Mouse (Mus musculus): ENCODE results near the gene Rnf213.

Rnf213 gene

DNA sequence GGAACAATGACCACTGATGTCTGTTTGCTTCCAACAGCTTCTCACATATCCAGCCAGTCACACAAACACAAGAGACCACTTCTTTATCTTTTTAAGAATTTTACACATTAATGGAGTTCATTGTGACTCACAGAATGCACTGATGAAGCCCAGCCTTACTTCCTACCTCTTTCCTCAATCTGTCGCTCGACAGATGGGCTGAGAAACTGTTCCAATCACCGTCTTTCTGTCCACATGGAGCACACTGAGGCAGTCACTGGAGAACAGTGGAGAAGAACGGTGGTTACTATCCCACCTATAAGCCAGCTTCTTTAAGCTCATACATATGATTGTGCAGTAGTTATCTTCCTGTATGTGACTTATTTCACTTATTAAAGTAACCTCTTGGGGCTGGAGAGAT is 85.0 kb downstream of the Rnf213 start:
- no peak for TF ChIP-seq GATA4 (IDR thresholded peaks at IDR 0.05; ENCODE audit: insufficient replicate concordance, low read length)

DNA sequence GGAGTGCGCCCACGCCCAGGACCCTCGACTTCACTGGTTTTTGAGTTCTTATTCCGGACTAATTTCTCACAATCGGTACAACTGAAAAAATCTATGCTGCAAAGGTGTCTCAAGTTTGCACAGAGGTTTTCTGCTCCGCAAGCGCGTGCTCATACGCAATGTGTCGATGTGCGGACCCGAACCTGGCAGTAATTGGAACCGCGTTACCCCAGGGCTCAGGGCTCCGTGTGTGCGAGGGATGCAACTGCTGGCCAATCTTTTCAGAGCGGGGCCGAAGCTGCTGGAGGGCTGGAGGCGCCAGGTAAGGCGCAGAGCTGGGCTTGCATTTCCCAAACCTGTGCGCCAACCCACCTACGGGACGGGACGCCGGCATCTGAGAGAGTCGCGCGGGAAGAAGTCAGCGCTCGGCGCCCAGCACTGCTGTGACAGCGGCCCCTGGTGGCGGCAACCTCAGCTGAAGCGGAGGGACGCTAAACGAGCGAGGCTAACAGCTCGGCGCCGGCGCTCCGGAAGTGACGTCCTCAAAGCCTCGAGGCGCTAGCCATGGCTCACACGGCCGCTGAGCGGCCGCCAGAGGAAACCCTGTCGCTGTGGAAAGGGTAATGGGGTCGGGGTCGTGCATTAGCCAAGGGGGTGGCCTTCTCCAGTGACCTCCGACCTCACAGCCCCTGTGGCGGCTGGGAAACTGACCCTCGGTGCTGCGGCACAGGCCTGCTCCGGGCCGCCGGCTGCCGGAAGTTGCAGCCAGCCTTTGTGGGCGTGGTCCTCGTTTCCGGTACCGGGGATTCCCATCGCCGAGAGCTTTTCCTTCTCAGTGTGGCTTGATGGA is 98.2 kb downstream of the Rnf213 start, which contains the start of gene Endov:
Gene Endov (plus strand): TSS at position 487 of the 829 bp plus-strand sequence.
- no peak; the same call in 1 of the 2 replicates for TF ChIP-seq GATA4 (IDR thresholded peaks at IDR 0.05; ENCODE audit: insufficient replicate concordance, low read length)

DNA sequence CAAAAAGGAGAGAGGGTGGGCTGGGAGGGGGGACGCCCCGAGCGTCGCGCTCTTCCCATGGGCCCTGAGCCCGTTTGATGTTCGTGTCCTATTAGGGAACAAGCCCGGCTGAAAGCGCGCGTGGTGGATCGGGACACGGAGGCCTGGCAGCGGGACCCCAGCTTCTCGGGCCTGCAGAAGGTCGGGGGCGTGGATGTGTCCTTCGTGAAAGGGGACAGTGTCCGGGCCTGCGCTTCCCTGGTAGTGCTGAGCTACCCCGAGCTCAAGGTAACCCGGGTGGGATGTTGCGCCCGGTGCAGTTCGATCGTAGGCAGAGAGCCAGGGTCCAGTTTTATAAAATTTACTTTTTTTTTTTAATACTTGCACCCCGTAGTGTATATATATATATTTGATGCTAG is 98.8 kb downstream of the Rnf213 start:
- no peak for TF ChIP-seq GATA4 (IDR thresholded peaks at IDR 0.05; ENCODE audit: insufficient replicate concordance, low read length)

DNA sequence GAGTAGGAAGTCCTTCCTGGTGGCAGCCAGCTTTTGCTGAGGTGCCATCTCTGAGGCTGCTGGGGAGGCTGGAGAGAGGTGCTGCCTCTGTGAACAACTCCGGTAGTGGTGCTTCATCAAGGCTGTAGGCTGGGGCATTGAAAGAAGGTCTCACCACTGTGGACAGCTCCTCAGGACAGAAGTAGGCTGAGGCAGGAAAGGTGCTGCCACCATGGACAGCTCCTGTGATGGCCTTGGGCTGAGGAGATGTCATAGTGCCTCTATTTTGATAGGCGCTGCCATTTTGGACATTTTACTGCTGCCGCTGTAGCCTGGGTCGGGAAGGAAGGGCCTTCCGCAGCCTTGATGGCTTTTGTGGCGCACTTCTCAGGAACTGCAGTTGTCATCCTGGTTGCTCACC is 99.9 kb downstream of the Rnf213 start:
- TF ChIP-seq GATA4 (IDR thresholded peaks at IDR 0.05; ENCODE audit: insufficient replicate concordance, low read length), result no peak

DNA sequence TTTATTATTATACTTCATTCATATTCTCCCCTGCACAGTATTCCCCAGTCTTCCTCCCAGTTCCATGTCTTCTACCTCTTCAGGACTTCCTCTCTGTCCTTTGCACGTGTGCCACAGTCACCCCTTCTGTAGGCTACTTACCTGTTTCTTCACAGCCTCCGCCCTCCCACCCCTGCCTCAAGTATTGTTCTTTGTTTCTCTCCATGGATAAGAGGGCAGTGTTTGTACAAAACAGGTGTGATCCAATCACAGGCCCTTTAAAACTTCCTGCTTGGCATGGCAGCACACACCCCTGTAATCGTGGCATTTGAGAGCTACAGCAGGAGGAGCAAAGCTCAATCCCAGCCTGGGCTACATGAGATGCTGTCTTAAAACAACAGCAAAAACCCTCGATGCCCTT is 100.6 kb downstream of the Rnf213 start:
- no peak for TF ChIP-seq GATA4 (IDR thresholded peaks at IDR 0.05; ENCODE audit: insufficient replicate concordance, low read length)

DNA sequence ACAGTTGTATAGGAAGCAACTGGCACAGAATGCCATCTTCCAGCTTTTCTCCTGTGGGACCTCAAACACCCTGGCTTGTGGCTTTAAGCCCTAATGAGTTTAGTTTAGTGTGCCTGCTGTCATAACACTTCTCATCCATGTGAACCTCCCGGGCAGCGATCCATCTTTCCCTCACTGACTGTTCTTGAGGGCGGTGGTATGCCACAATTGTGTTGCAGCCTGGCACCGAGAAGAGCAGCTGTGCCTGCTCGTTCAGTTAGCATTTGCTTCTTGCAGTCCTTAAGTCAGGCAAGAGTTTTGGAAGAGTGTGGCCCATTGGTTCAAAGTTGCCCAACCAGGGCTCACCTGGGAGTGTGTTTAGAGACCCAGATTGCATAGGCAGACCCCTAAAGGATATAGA is 103.2 kb downstream of the Rnf213 start:
- no peak for TF ChIP-seq GATA4 (IDR thresholded peaks at IDR 0.05; ENCODE audit: insufficient replicate concordance, low read length)

DNA sequence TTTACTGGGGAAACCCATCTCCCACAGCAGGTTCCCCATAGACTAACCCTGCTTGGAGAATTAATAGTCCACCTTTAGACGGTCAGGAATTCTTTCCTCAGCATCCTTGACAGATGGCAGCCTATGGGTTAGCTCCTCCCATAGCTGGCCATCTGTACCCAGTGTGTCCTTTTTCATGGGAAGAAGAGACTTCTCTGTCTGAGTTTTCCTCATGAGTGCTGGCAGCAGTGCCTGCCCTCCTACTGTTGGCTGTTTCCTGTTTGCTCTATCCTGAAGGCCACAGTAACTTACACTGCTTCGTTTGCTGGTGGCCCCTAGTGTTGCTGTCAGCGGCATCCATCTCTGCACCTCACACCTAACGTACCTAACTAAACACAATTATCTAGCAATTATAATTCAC is 104.6 kb downstream of the Rnf213 start:
- no peak for TF ChIP-seq GATA4 (IDR thresholded peaks at IDR 0.05; ENCODE audit: insufficient replicate concordance, low read length)

DNA sequence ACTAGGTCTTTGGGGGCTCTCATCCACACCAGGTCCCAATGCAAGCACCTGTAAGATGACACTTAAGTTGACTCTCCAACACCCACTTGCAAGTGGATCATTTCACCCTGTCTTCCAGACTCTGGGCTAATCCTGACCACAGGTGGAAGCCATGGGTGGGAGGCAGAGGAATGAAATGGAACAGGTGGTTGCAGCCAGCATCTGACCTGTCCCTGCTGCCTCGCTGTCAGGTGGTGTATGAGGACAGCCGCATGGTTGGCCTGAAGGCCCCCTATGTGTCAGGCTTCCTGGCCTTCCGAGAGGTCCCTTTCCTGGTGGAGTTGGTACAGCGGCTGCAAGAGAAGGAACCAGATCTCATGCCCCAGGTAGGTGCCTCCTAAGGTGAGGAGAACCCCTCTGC is 106.4 kb downstream of the Rnf213 start:
- no peak for TF ChIP-seq GATA4 (IDR thresholded peaks at IDR 0.05; ENCODE audit: insufficient replicate concordance, low read length)

DNA sequence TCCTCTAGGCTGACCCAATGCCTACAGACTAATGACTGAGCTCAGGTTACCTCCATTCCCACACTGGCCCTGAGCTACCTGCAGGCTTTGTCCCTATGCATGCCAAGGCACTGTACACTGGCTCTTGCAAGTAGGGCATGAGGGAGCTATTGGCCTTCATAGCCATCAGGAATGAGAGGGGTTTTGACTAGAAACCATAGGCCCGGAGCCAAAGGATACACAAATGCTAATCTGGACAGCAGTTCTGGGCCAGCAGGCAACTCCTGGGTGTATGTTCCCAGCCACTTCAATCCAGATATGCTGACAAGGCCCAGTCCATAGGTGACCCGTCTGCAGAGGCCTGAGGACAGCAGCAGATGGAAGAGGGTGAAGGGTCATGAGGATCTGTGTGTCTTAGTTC is 107.1 kb downstream of the Rnf213 start:
- no peak for TF ChIP-seq GATA4 (IDR thresholded peaks at IDR 0.05; ENCODE audit: insufficient replicate concordance, low read length)

DNA sequence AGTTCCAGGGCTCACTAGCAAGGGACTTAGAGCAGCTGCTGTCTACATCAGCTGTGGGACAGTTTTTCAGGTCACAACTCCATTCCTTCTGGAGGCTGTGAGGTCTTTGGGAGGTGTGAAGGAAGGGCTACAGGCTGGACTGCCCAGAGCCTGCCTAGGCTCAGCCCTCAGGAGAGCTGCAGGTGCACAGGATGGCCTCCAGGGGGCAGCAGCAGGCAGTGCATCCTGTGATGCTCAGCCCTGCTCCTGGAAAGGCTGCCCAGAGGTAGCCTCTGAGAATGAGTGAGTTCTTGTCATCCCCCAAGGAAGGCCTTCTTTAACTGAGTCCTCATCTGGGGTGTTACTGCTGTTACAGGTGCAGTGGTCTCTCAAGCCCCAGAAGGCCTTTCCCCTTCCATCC is 110.8 kb downstream of the Rnf213 start:
- no peak for TF ChIP-seq GATA4 (IDR thresholded peaks at IDR 0.05; ENCODE audit: insufficient replicate concordance, low read length)

DNA sequence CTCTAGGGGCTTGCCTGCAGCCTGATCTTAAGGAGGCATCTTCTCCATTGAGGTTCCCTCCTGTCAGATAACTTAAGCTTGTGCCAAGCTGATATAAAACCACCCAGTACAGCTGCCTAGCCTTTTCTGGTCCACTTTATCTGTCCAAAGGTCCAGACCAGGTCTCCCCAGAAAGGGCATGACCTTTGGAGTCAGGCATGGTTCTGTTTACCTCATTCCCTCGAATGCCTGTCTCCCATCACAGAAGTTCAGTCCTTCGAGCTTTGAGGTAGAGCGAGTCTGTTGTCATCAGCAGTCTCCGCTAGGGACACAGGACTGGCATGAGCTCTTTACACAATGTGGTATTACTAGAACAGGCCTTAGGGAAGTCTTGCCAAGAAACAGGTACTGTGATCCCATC is 113.5 kb downstream of the Rnf213 start:
- no peak for TF ChIP-seq GATA4 (IDR thresholded peaks at IDR 0.05; ENCODE audit: insufficient replicate concordance, low read length)

DNA sequence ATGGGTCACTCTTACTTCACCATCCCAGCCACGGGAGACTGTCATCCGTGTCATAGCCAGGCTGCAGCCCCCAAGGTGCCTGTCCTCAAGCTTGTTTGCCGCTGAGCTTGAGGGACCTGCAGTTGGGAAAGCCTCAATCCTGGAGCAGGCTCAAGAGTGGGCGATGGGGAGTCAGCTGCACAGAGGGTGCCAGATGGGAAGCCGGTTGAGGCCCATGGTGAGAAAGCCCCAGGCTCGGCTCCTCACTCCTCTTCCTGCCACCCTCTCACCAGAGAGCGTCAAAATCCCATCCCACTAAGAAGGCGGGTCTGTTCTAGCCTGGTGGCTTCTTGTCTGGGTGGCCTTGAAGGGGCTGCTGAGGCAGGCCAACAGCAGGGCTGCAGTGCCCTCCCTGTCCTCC is 114.9 kb downstream of the Rnf213 start:
- TF ChIP-seq GATA4 (IDR thresholded peaks at IDR 0.05; ENCODE audit: insufficient replicate concordance, low read length), result no peak

DNA sequence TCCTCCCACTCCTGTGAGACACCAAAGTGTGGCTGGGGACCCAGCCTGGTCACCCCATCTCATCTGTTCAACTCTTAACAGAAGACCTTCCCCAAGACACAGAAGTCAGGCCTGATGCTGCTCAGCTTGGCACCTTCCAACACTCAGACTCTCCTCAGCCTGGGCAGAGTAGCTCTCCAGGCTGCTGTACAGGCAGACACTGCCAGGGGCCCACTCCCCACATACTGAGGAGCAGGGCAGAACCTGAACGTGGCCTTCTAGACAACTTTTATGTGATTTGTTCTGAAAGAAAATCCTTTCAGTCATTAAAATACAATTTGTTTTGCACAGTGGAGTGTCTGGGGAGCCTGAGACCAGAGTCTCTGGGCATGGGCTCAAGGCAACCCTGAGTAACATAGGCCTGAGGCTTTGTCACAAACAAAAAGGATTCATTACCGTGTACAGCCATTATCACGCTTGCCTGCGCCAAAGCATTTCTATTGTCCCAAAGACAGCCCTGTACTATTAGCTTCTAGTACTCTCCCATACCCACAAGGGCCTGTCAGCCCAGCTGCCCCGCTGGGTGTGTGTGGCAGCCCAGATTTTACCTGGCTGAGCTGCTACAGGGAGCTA is 116.4 kb downstream of the Rnf213 start:
- no peak for TF ChIP-seq GATA4 (IDR thresholded peaks at IDR 0.05; ENCODE audit: insufficient replicate concordance, low read length)

DNA sequence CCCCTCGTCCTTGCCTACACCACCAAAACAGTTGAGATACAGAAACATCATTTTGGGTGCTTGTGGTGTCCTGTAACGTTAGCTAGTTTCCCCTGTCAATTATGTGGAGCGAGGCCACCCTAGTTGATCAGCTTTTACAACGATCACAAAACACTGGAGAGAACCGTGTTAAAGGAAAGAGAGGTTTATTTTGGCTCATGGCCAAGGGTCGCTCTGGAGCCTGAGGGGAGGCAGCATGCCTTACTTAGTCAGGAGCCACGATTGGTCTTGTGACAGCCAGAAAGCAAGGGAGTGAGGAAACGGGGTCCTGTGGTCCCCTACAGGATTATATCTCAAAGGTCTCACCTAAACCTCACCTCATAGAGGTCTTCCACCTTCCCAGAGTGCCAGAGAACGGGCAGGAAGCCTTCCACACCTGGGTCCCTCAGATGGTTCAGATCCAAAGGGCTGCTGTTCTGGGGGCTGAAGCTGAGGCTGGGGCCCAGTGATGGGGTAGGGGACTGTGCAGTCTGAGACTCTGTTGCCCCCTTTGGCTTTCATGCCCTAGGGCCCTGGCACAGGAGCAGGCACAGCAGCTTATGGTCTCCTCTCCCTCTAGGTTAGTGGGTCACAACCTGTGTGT is 120.2 kb downstream of the Rnf213 start:
- TF ChIP-seq GATA4 (IDR thresholded peaks at IDR 0.05; ENCODE audit: insufficient replicate concordance, low read length), result no peak

DNA sequence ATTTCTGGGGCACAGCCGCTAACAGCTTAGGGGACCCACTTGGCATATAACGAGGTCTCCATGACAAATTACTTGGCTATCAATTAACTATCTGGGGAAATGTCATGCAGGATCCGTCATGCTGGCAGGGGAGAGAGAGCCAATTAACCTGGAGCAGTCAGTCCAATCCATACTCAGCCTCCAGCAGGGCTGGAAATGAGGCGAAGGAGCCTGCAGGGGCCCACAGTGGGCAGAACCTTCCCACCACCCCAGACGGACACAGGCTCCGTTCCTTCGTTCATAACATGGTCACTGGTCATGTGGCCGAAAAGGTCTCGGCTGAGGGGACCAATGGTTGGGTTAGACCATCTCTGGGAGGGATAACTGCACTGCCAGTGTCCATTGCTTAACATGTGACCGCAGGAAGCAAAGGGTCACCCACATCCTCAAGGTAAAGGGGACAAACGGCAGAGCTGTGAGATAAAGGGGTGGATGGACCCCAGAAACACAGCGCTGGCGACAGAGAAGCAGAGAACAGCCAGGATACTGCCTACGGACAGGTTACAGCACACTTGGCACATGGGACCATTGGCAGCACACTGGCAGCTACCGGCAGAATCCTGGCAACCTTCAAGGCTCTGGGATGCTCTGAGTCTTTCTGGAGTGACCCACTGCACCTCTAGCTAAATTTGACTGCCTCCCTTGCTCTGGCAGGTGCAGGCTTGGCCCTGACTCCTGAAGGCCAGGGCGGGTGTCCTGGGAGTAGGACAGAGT is 121.4 kb downstream of the Rnf213 start:
- no peak for TF ChIP-seq GATA4 (IDR thresholded peaks at IDR 0.05; ENCODE audit: insufficient replicate concordance, low read length)
